Mouse (Mus musculus) CD4-positive helper T cell, adult 2 months (primary cell): ENCODE measurements around the gene Zfp281.

ENCODE experiments used
- DNase-seq: peaks from one replicate; pipeline ENCODE4 v3.0.0-alpha.2; 2012; ENCODE audit warnings: low read depth, missing footprints, low spot score

Zfp281 gene

DNA sequence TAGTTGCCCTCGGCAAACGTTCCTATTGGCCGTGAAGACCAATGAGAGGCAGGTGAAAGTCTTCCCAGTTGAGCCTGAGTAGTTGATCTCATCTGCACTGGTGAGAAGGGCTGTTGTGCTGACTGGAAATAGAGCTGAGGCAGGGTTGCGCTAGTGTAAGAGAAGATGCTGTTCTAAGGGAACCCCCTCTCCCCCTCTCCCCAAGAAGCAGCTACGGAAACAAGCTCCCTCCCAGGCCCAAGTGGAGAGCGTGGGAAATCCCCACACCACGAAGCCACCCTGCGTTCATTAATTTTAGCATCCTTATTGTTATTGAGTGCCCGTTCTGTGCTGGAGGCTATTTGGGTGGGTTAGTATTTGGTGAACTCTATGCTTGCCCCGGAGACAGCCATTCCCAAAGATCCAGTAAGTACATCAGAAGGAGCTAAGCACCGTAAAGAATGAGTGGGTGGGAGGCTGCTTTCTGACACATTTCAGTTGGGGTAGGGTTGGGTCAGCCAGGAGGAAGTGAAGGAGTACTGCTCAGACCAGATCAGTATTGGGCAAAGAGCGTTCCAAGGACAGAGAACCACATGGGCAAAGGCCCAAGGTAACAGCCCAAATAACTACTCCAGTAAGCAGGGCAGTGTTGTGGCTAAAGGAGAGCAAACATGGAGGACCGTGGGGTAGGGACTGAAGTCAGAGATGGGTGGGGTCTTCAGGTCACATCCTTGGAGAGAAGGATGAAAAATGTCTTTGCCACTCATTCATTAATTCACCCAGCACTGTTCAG, 33.9 kb downstream of the Zfp281 start:
- DNase-seq = peak; percentile 32

DNA sequence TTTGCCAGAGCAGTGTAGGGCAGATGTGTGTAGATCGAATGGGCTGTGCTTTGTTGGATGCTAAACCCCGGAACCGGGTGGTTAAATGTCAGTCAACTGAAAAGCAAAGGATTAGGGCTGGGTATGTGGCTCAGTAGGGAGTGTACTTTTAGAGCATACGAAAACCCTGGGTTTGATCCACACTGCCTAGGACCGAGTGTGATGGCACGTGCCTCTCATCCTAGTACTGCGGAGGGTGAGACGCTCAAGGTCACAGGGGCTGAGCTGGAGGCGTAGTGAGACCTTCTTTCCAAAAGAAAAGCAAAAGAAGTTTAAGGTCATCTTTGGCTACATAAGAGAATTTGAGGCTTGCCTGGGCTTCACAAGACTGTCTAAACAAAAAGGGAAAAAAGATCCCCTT, 34.6 kb downstream of the Zfp281 start:
- no peak for DNase-seq

DNA sequence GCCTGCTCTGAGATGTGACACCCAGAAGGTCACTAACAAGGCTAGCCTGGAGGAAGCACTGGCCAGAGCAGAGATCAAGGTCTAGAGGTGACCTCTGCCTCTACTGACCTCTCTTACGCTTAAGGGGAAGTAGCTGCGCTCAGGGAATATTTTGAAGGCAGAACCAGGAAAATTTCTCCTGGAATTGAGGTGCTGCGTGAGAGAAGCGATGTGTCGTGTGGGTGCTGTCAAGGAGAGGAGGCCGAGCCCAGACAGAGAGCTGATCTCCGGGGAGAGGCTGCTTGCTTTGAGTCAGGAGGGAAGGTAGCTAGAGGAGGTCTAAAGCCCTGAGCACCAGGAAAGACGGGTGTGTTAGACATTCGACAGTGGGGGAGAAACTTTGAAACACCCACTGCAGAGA, 35.2 kb downstream of the Zfp281 start:
- no peak for DNase-seq

DNA sequence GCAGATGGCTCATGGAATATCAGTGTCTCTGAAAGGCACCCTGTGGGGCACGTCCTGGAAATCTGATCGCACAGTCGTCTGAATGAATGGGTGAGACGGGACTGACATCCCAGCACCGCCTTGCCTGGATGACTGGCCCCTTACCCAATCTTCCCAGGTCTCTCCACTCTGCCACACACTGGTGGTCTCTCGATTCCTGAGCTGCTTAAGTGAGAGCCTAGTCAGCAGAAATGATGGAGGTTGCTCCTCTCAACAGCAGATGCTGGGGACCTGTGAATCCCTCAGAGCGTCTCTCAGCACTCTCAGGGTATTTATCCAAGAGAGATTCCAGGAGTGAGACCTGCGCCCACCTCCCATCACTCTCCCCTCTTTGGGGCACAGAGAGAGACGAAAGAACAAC, 36.8 kb downstream of the Zfp281 start:
- DNase-seq = no peak

DNA sequence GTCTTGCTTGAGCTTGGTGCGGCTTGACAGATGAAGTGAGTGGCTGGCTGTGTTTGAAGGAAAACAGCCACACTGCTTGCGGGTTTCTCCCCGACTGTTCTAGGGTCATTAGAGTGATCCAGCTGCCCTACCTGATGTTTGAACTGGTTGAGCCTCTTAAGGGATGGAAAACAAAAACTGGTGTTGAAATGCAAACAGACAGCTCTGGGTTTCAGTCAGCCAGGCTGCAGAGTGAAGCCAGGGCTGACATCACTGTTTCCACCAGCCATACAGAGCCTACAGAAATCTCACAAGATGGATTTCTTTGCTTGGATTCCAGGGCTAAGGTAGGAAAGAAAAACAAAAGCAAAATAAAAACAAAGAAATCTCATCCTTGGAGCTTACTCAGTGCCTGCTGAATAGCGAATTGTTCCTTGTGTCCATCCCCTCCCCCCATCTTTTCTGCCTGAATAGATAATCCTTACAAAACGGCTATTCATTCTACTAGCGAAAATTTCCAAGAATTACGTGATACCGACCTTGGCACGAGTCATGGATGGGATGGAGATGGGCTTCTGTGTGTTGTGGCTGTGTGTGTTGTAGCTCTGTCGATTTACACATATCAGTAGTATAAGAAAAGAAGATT, 37.4 kb downstream of the Zfp281 start:
- DNase-seq = no peak

DNA sequence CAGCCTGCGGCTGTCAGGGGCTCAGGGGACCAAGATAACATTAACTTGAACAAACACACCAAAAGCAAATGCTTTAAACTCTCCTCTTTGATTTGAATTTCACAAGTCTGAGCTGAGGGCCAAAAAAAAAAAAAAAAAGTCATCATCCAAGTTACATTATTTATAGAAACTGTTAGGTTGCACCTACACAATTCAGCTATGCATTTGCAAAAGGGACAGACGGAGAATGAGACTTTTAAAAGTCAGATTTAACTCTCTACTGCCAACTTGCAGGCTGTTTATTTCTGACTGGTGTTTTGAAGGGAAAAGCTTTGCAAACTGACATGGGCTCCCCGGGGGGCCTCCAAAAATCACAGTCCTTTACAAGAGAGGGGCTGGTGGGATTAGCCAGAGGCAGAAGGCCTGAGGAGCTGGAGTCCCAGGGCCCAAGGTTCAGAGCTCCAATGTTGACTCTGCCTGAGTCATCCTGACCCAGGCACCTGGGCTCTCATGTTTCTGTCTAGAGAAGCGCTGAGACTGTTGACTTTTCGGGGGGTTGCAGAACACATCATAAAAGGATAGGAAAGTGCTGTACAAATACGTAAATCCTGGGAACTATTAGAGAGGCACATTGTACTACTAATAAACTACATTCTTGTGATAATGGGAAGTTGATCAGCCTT, 40.4 kb downstream of the Zfp281 start:
- no peak for DNase-seq

DNA sequence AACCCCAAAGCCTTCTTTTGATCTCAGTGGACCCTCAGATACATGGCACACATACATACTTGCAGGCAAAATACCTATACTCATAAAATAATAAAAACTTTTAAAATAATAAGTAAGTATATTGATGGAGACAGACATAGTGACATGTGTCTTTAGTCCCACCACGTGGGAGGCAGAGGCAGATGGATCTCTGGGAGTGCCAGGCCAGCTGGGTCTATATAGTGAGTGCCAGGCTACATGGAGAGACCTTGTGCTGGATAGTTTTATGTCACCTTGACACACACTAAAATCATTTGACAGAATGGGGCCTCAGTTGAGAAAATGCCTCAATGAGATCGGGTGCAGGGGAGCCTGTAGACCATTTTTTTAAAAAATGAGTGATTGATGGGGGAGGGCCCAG, 41.8 kb downstream of the Zfp281 start:
- DNase-seq = no peak

DNA sequence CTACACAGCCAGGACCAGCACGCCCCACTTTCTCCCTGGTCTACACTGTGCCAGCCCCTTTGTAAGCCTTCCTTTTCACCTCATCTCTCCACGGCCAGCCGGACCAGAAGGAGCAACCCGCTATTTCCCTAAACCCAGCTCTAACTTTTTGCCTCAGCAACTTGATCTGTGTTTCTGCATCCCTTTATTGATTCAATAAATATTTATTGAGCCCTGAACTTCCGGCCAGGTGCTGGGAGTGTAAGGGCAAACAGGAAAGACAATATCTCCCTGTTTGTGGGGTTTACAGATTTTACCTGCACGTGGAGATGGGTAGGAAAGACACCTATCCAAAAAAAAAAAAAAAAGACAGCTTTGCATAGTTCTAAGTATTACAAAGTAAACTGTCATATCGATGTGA, 45.2 kb downstream of the Zfp281 start:
- DNase-seq = no peak

DNA sequence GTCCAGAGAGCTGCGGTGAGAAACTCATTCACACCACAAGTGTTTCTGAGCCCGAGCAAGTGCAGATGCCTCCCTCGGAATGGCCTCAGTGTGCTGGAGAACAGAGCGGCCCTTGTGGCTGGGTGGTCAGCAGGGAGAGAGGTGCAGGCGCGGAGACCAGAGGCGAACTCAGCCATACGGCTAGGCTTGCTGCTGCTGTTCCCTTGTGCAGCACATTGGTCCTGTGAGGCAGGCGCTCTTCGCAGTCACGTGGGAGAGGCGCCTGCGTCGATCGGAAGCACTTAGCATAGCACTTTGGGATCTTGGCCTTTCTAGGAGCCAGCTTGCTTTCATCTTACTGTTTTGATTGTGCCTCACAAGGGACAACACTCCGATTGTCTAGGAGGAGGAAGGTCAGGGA, 45.7 kb downstream of the Zfp281 start:
- no peak for DNase-seq

DNA sequence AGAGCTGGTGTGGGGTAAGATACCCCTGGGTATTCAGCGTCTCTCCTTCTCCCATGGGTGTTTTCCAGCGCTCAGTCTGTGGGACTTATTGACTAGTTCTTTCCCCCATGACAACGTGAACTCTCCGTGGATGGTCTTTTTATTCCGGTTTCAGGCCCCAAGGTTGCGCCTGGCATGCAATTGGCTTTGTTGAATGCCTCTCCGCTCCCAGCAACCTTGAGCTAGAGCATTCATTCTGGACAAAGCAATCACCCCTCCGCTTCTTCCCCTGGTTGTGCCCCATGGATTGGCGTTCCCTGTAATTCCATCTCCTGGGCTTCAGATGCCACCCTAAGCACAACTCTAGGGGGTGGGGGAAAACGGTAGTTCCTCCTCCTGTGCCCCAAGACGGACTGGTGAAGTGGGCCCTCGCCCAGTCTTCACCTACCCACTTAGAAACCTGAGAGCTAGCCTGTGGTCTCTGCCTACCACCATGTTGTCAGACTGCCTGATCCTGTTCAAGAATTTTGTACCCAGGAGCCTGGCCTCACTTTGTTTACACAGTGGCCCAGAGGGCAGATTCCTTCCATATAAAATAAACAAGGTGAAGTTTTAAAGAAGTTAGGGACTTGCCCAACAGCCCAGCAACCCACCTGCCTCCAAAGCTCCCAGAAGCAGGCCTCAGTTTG, 47.2 kb downstream of the Zfp281 start:
- no peak for DNase-seq

DNA sequence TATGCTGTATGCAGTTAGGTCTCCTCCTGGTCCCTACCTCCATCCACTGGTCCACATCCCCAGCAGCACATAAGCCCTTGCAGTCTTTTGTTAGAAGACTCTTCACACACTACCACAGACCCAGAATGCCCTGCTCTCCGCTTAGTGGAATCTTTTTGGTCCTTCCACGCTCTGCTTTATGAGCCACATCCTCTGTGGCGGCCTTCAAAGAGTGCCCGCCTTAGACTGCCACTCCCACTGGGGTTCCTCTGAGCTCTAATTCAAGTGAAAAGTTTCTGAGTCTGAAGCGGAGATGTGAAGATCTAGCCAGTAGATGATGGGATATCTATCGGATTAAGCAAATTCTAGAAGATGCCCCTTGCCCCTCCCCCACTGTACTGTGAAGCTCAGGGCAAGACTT, 47.9 kb downstream of the Zfp281 start:
- peak; percentile 87 for DNase-seq

DNA sequence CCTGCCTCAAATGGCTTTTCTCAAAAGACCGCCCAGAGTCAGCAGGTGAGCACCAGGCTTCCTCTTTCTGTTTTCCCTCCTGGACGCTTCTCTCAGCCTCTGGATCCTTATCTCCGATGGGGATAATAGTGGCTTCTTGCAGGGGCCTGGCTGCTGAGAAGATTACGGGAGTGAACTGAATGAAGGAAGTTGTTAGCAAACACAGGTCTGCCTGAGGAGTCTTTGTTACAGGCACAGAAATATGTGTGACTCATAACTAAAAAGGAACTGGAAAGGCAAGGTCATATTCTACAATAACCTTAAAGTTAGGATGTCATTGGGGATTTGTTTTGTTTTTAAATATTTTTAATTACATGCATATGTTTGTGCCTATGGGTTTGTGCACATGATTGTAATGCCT, 48.6 kb downstream of the Zfp281 start:
- DNase-seq = no peak

DNA sequence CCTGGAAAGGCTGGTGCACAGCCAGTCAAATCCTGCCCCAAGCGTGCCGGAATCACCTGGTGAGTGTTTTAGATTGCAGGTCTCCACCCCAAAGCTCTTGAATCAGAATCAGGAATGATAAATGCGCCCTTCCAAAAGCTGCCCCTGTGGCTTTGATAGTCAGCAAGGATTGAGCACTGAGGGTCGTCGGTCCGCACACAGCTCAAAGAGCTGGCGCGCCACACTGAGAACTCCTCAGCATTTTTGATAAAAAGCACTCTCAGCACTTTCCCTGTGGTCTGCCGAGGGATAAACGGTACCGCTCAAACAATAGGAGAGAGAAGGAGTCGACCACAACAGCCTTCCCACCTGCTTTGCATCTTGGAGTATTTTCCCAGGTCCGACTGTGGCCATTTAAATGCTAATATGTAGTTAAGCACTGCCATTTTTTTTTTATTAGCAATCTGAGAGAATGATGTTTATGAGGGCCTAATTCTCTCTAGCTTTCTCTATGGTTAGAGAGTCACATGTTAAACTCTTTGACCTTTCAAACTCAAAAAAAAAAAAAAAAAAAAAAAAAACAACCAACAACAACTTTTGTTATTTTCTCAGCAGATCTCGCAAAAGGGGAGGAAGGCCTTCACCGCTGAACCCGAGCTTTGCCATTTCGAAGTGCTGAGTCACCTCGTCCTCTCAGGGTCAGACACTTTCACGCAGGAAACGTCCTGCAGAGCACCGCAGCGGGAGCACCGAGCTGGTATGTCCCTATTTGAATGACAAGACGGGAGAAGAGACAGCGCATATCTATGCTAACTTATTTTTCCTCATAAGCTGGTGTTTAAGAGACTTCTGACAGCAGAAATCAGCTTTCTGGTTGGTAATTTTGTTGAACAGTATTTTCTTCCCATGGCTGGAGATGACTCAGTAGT, 50.1 kb downstream of the Zfp281 start:
- DNase-seq = no peak

DNA sequence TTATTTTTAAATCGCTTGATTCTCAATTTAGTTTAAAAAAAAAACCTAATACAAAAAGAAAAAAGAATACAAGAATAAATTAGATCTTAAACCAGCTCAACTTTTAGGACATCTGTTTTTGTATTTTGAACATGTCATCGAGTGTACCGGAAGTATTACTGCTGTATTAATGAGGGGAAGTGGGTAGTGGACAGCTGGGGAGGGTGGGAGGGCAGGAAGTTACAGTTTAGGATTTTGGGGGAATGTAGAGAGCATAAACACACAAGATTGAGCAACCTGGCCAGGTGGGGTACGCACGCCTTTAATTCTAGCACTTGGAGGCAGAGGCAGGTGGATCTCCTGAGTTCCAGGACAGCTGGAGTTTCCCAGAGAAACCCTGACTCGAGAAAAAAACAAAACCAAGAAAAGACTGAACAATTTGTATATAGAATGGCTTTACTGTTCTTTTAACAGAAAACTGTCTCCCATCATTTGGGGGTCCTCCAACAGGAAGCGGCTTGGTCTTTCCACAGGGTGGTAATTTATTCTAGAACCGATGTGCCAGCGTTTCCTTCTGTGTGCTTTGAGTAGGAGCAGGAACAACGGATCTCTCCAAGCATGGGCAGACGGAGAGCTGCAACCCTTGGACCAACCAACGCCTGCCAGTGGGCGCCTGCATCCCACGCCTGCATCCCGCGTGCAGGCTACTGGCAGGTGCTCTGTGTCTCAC, 51.2 kb downstream of the Zfp281 start:
- DNase-seq = no peak

DNA sequence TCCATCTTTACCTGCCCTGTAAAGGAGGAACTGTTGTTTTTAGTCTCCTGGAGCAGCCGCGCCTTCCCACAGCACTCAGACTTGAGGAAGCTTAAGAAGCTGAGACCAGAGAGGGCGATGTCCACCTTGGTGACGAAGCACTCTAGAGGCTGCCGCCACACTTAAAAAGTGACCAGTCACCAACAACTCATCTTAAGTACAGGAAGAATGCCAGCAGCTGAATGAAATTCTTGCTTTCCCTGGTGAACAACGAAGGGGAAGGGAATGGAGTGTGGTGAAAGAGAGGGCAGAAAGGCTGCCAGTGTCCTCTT, 51.7 kb downstream of the Zfp281 start:
- no peak for DNase-seq

DNA sequence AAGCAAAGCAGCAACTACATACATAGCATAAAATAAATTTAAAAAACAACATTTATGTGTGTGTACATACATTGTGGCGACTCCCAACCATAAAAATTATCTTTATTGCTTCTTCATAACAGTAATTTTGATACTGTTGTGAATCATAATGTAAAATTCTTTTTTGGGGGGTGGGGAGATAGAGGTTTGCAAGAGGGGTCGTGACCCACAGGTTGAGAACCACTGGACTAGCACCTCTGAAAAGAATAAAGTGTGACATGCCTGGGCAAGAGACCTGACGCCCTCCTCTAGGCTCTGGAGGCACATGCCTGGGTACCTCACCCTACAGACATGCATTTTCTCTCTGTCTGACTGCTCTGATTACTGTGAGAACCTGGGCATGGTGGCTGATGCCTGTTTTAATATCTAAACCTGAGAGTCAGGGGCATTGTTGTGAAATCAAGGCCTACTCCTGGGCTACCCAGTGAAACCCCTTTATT, 53.2 kb downstream of the Zfp281 start:
- DNase-seq = no peak

DNA sequence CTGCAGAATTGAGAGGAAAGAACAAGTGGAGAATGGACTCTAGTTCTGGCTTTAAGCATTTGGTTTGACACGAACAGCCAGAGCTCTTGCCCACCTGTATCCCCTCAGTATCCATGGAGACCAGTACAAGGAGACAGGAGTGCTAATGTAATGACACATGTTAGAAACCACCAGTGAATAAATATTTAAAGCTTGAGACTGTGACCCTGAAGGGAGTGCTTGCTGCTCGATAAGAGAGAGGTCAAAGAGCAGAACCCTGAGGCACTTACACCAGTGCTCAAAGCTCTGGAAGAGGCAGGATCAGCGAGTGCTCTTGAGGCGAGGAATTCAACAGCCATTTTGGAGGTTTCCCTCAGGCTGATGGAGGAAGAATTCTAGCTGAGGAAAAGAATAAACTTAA, 54.1 kb downstream of the Zfp281 start:
- no peak for DNase-seq
